Mouse (Mus musculus) spleen, adult 2 months (tissue): ENCODE data around the gene 1700123O20Rik.

Experiments
- CTCF ChIP-seq: fragments of 200-500 bp; IDR thresholded peaks from 2 replicates; pipeline ENCODE4 v1.5.1; 2011; ENCODE audit warnings: mild to moderate bottlenecking, inconsistent platforms; ENCODE audit not compliant: insufficient read depth, insufficient read length, insufficient replicate concordance; ENCODE audit errors: extremely low read depth
- POLR2A ChIP-seq: fragments of 200-500 bp; IDR thresholded peaks from 2 replicates; pipeline ENCODE4 v1.6.1; 2011; ENCODE audit warnings: low read depth, low read length, inconsistent platforms

DNA sequence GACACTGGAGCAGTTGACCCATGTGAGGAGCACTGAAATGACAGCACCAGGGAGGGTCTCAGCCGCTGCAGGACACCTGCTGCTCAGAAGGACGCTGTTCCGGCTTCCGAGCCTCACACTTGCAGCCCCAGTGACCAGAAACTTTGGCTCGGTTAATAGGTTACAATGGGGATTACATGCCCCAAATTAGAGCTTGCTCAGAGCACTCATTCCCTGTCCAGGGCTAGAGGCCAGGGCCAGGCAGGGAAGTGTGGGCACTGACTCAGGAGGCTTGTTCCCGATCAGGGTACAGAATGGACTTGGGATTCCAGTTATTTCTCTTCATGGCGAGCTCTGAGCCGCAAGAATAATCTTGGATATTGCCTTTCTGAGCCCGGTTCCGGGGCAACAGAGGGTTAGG, 51.6 kb downstream of the 1700123O20Rik start:
- TF ChIP-seq CTCF: no peak
- no peak for TF ChIP-seq POLR2A
